Mouse (Mus musculus) macrophage (primary cell): ENCODE measurements around the gene Stxbp3. TPM values are rescaled to one million over a fixed set of nuclear protein-coding genes. Genes with fewer than 3 reads are reported as not detected.
A peak's percentile ranks its signal among the peaks of the same experiment; 100 is the strongest.
"Not testable (repeated sequence)": the region's sequence is repeated elsewhere in the genome, so short reads cannot be mapped to it uniquely, and the experiment has no call there.

Experiments
- H3K27ac ChIP-seq: fragments of 350-480 bp; formaldehyde crosslinking; 2 replicates; pipeline ENCODE4 v1.9.0; 2021
- H3K36me3 ChIP-seq: fragments of 350-480 bp; formaldehyde crosslinking; 2 replicates; pipeline ENCODE4 v1.9.0; 2021; ENCODE audit errors: inconsistent target
- H3K4me3 ChIP-seq: fragments of 350-480 bp; formaldehyde crosslinking; 2 replicates; pipeline ENCODE4 v1.9.0; 2021; ENCODE audit errors: inconsistent target
- H3K79me2 ChIP-seq: fragments of 350-480 bp; formaldehyde crosslinking; 2 replicates; pipeline ENCODE4 v1.9.0; 2021; ENCODE audit errors: inconsistent target
- WGBS: methylation state at CpG from one replicate; pipeline ENCODE4 v1.1.7; 2026; ENCODE audit warnings: inconsistent platforms; ENCODE audit not compliant: missing documents; 5-methylcytosine and 5-hydroxymethylcytosine counted together
- polyA plus RNA-seq: library from polyadenylated mRNA; stranded (reverse); fragments of 250-400 nt; gene quantifications from 3 replicates; pipeline ENCODE4 v1.2.4, GENCODE M21; 2018; ENCODE audit warnings: inconsistent platforms
- total RNA-seq, 78 experiments: library from RNA; depleted of rRNA; stranded (reverse); fragments of 250-400 nt; gene quantifications; 1 replicate in 9 of 78; 2 replicates in 24 of 78; 3 replicates in 43 of 78; 4 replicates in 2 of 78; pipeline ENCODE4 v1.2.4; 2018; ENCODE audit warnings: inconsistent platforms in 56 of 78

Gene Stxbp3
- total RNA-seq (2018; cell fraction: chromatin; rRNA removed), result 100 to 1,000 TPM; 128 to 662 (median 397) TPM
- 100 to 1,000 TPM in 11 of 26 experiments, 10 to 100 TPM in 15; 44.8 to 155 (median 71.2) TPM for total RNA-seq (2018; cell fraction: cytosol; rRNA removed)
- 100 to 1,000 TPM in 22 of 26 experiments, 10 to 100 TPM in 4; 86.0 to 401 (median 201) TPM for total RNA-seq (2018; cell fraction: nucleus; rRNA removed)
- 35.4 to 73.9 TPM (median 66.9 TPM) in 3 replicates for polyA plus RNA-seq

DNA sequence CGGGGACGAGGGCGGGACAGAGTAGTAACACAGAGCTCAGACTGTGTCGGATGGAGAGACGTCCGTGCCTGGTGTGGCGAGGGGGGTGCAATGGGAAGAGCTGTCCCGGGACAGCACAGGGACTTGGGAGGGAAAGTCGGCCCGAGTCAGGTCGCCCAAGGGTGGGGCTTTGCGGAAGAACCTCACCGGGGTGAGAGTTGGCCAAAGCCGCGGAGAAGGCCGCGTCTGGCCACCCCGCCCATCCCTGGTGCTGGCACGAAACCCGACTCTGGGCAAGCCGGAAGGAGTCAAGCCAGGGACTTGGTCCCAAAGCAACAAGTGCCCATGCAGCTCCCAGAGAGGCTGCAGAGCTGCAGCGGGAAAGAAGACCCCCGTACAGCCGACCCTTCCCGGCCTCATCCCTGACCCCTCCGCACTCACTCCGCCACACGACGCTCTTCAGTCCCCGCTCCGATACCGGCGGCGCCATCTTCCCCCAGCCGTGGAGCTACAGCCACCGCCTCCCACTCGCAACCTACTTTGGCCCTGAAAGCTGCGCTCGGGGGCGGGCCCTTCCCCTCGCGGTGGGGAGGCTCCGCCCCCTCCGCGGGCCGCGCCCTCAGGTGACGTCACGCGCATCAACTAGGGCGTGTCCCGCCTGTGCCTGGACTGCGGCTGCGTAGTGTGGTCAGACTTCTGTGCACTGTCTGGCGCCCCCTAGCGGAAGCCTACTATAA is at the start of gene Stxbp3:
Stxbp3 (minus strand) TSS at position 527 of the 716 bp plus-strand sequence.
- WGBS, result under 1% methylated on average over 56 of the region's 56 CpGs
- Histone ChIP-seq H3K79me2 (peaks cover 50% of the 10 kb centered on the region), H3K36me3 (peaks cover 12% of the 10 kb centered on the region; the same call in 1 of the 2 replicates), H3K27ac (peak within 1 kb of the TSS; percentile 72), H3K4me3 (peak within 1 kb of the TSS; percentile 89)

DNA sequence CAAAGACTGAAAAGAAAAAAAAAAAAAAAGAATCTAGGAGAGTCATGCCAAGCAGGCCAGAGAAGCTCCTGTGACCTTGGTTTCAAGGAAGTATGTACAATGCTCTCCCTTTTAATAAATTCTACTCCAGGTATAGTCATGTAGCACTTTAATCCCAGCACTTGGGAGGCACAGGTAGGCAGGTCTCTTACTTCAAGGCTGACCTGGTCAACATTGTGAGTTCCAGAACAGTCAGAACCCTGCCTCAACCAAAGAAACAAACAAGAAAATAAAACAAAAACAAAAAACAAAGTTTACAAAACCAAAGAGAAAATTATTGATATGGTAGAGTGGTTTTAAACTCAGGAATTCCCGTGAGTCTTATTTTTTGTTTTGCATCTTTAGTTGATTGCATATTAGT is 49.6 kb upstream of the Stxbp3 start, which contains the start of gene Fndc7:
Fndc7 (minus strand) TSS at position 101 of the 400 bp plus-strand sequence.
- H3K79me2 ChIP-seq, result no peaks in the 10 kb centered on the region
- no peak within 1 kb of the TSS for H3K4me3 ChIP-seq
- WGBS, result 100% methylated on average over 1 of the region's 1 CpGs
- no peaks in the 10 kb centered on the region for H3K36me3 ChIP-seq
- H3K27ac ChIP-seq, result no peak within 1 kb of the TSS

GRCm38 (mm10) chr3:108887618-108887975 is 47.3 kb upstream of the Stxbp3 start:
- no peak overlapping the region for H3K4me3 ChIP-seq
- H3K79me2 ChIP-seq, result no peaks in the 10 kb centered on the region
- no peaks in the 10 kb centered on the region for H3K36me3 ChIP-seq
- H3K27ac ChIP-seq, result no peak overlapping the region
- WGBS, result 90% methylated on average over 2 of the region's 3 CpGs

GRCm38 (mm10) chr3:108886934-108887617 is 46.8 kb upstream of the Stxbp3 start:
- WGBS, result 82% methylated on average over 12 of the region's 12 CpGs
- Histone ChIP-seq H3K79me2 (no peaks in the 10 kb centered on the region), H3K27ac (no peak overlapping the region)

GRCm38 (mm10) chr3:108885686-108886530 is 45.6 kb upstream of the Stxbp3 start:
- H3K36me3 ChIP-seq, result no peaks in the 10 kb centered on the region
- WGBS, result 42% methylated on average over 7 of the region's 9 CpGs
- H3K27ac ChIP-seq, result peak overlapping the region; percentile 43
- H3K4me3 ChIP-seq, result no peak overlapping the region
- H3K79me2 ChIP-seq, result no peaks in the 10 kb centered on the region

More at GRCm38 (mm10) chr3:108886934-108887617, 46.8 kb upstream of the Stxbp3 start:
- H3K4me3 ChIP-seq, result no peak overlapping the region
- H3K36me3 ChIP-seq, result no peaks in the 10 kb centered on the region

- WGBS, result 28% methylated on average over 8 of the region's 8 CpGs
- H3K79me2 ChIP-seq, result no peaks in the 10 kb centered on the region
- H3K27ac ChIP-seq, result peak overlapping the region; percentile 43
- no peaks in the 10 kb centered on the region for H3K36me3 ChIP-seq
- H3K4me3 ChIP-seq, result no peak overlapping the region
These were observed 44.5 kb upstream of the Stxbp3 start for GRCm38 (mm10) chr3:108884706-108885289.

DNA sequence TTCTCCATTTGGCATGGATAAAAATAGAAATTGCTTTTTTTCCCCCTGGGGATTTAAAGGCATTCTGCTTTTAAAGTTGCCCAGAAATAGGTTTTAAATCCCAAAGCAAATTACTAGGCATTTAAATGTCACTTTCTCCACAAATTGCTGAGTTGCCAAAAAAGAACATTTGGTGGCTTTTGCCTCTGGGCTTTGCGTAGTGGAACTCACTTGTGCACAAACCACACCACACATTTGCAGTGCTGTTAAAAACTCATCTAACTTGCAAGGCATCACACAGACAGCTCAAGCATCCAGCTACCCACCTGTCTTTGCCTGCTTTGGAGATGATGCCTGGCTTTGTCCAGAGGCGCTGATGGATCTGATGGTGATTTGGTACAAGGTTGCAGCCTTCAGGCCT is 42.7 kb upstream of the Stxbp3 start:
- no peaks in the 10 kb centered on the region for H3K79me2 ChIP-seq
- no peak overlapping the region for H3K4me3 ChIP-seq
- H3K27ac ChIP-seq, result 0 out of 2 replicates have a peak overlapping the region, but pooled peaks have one; percentile 10
- H3K36me3 ChIP-seq, result no peaks in the 10 kb centered on the region
- 93% methylated on average over 2 of the region's 2 CpGs for WGBS

GRCm38 (mm10) chr3:108881873-108882272 is 41.5 kb upstream of the Stxbp3 start:
- not testable (repeated sequence) for H3K36me3 ChIP-seq, H3K4me3 ChIP-seq, H3K79me2 ChIP-seq
- WGBS, result 64% methylated on average over 4 of the region's 4 CpGs
- peak overlapping the region; percentile 82; the same call in 1 of the 2 replicates for H3K27ac ChIP-seq

DNA sequence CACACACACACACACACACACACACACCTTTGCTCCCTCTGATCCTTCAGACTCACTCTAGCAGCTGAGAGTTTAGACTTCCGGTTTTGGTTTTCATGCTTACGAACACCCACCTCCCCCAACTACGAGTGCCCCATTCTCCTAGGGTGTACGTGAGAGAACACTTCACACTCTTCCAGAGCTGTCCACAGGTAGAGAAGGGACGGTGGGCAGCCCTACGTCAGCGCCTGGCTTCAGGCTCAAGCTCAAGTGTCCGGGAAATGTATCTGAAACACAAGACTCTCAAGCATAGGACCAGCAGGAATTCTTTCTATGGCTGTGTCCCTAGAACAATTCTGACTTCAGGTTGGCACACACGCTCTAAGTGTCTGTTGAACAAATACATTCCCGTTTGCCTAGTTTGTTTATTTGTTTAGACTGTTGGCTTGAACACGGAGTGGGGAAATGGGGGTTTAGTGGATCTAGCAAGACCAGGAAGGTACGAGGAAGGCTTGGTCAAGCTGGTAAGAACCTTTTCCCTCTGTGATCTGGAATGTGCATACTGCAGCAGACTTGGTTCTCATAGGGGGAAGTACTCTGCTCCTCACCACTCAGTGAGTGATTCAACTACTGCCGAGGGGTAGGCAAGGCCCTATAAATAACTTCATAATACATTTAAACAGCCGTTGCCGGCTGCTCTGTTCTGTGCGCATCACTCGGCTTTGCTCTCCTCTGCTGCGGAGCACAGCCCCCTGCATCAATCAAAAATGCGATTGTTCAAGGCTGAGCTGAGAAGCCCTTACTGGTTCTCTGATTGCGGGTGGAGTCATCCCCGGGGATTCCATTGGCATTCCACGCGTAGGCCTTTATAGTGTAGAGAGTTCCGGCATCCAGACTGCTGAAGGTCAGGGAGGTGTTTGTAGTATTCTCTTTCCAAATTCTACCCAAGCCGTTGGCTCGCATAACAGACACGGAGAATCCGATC is 40.5 kb upstream of the Stxbp3 start:
- H3K79me2 ChIP-seq, result no peaks in the 10 kb centered on the region
- 58% methylated on average over 27 of the region's 28 CpGs for WGBS
- H3K27ac ChIP-seq, result peak overlapping the region; percentile 82
- H3K4me3 ChIP-seq, result no peak overlapping the region
- no peaks in the 10 kb centered on the region for H3K36me3 ChIP-seq

DNA sequence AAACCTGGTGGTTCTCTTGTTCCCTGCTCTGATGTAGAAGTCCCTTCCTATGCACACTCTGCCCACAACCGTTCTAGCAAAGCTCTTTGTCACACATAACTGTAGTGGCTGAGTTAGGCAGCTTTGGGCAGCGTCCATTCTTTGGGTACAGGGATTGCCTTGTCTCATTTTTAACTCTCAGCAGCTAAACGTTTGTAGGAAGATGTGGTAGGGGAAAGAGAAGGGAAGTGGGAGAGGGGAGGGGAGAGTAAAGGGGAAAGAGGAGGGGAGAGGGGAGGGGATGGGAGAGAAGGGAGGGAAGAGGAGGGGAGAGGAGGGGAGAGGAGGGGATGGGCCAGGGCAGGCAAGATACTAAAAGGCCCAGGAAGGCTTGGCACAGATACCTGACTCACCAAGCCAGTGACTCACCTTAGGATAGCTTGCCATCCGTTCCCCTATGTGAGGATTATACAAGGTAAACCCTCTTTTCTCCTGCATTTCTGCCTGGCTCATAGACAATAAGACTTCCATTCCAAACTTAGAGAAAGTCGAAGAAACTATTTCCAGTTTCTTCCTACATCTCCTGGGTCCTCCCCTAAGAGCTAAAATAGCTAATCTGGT is 39.6 kb upstream of the Stxbp3 start:
- Histone ChIP-seq H3K4me3 (no peak overlapping the region), H3K36me3 (no peaks in the 10 kb centered on the region), H3K27ac (peak overlapping the region; percentile 82), H3K79me2 (no peaks in the 10 kb centered on the region)
- WGBS, result 20% methylated on average over 5 of the region's 5 CpGs

- no peaks in the 10 kb centered on the region for H3K36me3 ChIP-seq
- 82% methylated on average over 2 of the region's 2 CpGs for WGBS
- H3K27ac ChIP-seq, result no peak overlapping the region
- no peaks in the 10 kb centered on the region for H3K79me2 ChIP-seq
- no peak overlapping the region for H3K4me3 ChIP-seq
These were observed 38.8 kb upstream of the Stxbp3 start for GRCm38 (mm10) chr3:108879129-108879528.

- Histone ChIP-seq H3K4me3 (no peak overlapping the region), H3K27ac (no peak overlapping the region), H3K79me2 (no peaks in the 10 kb centered on the region), H3K36me3 (no peaks in the 10 kb centered on the region)
- 94% methylated on average over 6 of the region's 6 CpGs for WGBS
These were observed 30.3 kb upstream of the Stxbp3 start for GRCm38 (mm10) chr3:108870631-108871030.

GRCm38 (mm10) chr3:108867449-108867848 is 27.1 kb upstream of the Stxbp3 start:
- 96% methylated on average over 3 of the region's 3 CpGs for WGBS
- no peaks in the 10 kb centered on the region for H3K36me3 ChIP-seq
- no peak overlapping the region for H3K4me3 ChIP-seq
- no peaks in the 10 kb centered on the region for H3K79me2 ChIP-seq
- H3K27ac ChIP-seq, result no peak overlapping the region
